Mouse (Mus musculus) bone marrow, adult 2 months (tissue): Measurements from ENCODE around the gene Upp2.

Experiments used
- CTCF ChIP-seq: fragments of 200-500 bp; IDR thresholded peaks from 2 replicates; pipeline ENCODE4 v1.5.1; 2011; ENCODE audit warnings: low read length, control low read depth; ENCODE audit not compliant: control insufficient read depth, insufficient read depth
- POLR2A ChIP-seq: fragments of 200-500 bp; IDR thresholded peaks from 2 replicates; pipeline ENCODE4 v1.6.1; 2011; ENCODE audit warnings: low read depth, mild to moderate bottlenecking, control low read depth, low read length, borderline replicate concordance; ENCODE audit not compliant: control insufficient read depth

DNA sequence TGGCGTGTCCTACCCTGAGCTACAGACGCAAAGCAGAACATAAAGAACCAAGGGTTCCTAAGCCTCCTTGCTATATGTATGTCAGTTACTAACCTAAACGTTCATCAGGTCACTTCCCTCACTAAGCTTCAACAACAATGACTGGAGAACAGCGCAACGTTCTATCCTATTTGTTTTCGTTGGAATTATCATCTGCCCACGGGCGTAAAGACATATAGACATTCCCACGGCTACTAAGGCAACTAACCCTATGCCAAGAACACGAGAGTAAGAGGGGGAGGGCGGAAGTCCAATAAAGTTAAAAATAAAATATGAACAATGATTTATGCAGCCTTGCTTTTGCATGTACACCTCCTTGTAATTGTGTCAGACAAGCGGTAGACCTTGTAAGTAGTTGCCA, 44.0 kb upstream of the Upp2 start:
- TF ChIP-seq CTCF (no peak), POLR2A (no peak)
